Mouse (Mus musculus): Measurements from ENCODE around the gene 2310011J03Rik. TPM values are rescaled to one million over a fixed set of nuclear protein-coding genes. Genes with fewer than 3 reads are reported as not detected.

2310011J03Rik gene
- polyA plus RNA-seq, 1 experiment from 2014 or later, result 46.6 TPM

GRCm38 (mm10) chr10:80294311-80294710 is 26.0 kb downstream of the 2310011J03Rik start:
- H3K36me3 ChIP-seq (ENCODE audit: control insufficient read depth, insufficient read depth, low read length), result 0 out of 2 replicates have a peak, but pooled peaks cover 8% of the 10 kb centered on the region
- no peak overlapping the region for H3K4me2 ChIP-seq (ENCODE audit: low read depth, low read length)
- peaks cover 15% of the 10 kb centered on the region for H3K4me1 ChIP-seq (ENCODE audit: control insufficient read depth, insufficient read depth, low read length)
- no peak overlapping the region for H3K4me3 ChIP-seq (replicated peaks; ENCODE audit: low read length)
- H3K27ac ChIP-seq (ENCODE audit: low read length), result no peak overlapping the region
- WGBS, result 77% methylated on average over 4 of the region's 4 CpGs
- ATAC-seq (ENCODE audit: insufficient read depth, low FRiP score), result no peak
- H3K9me3 ChIP-seq (replicated peaks; ENCODE audit: control insufficient read depth, low read length), result no peaks in the 10 kb centered on the region
- peaks cover 16% of the 10 kb centered on the region for H3K27me3 ChIP-seq (ENCODE audit: control insufficient read depth, insufficient read depth, low read length)
- no peak overlapping the region for H3K9ac ChIP-seq (ENCODE audit: low read length)

DNA sequence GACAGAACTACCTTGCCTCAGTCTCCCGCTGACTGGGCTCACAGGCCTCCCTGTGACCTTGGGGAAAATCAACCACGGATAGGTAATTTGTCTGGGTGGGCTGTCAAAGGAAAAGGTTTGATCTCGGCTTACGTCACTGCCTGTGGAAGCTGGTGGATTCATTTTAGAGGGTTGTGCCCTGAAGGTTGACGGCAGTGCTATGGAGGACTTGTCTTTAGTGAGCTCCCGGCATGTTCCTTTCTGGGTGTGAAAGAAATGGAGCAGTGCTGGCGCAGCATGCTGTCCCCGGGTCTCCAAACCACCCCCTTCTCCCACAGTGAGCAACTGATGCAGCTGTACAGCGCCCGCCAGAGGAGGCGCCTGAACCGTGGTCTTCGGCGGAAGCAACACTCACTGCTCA is 27.0 kb downstream of the 2310011J03Rik start:
- no peak for ATAC-seq (ENCODE audit: insufficient read depth, low FRiP score)
- Histone ChIP-seq H3K36me3 (ENCODE audit: control insufficient read depth, insufficient read depth, low read length) (0 out of 2 replicates have a peak, but pooled peaks cover 8% of the 10 kb centered on the region), H3K27me3 (ENCODE audit: control insufficient read depth, insufficient read depth, low read length) (peaks cover 6% of the 10 kb centered on the region), H3K9ac (ENCODE audit: low read length) (peak overlapping the region; percentile 98), H3K9me3 (replicated peaks; ENCODE audit: control insufficient read depth, low read length) (no peaks in the 10 kb centered on the region), H3K4me3 (replicated peaks; ENCODE audit: low read length) (peak overlapping the region; percentile 90), H3K27ac (ENCODE audit: low read length) (peak overlapping the region; percentile 81), H3K4me1 (ENCODE audit: control insufficient read depth, insufficient read depth, low read length) (peaks cover 15% of the 10 kb centered on the region), H3K4me2 (ENCODE audit: low read depth, low read length) (peak overlapping the region; percentile 100)
- 18% methylated on average over 14 of the region's 14 CpGs for WGBS

DNA sequence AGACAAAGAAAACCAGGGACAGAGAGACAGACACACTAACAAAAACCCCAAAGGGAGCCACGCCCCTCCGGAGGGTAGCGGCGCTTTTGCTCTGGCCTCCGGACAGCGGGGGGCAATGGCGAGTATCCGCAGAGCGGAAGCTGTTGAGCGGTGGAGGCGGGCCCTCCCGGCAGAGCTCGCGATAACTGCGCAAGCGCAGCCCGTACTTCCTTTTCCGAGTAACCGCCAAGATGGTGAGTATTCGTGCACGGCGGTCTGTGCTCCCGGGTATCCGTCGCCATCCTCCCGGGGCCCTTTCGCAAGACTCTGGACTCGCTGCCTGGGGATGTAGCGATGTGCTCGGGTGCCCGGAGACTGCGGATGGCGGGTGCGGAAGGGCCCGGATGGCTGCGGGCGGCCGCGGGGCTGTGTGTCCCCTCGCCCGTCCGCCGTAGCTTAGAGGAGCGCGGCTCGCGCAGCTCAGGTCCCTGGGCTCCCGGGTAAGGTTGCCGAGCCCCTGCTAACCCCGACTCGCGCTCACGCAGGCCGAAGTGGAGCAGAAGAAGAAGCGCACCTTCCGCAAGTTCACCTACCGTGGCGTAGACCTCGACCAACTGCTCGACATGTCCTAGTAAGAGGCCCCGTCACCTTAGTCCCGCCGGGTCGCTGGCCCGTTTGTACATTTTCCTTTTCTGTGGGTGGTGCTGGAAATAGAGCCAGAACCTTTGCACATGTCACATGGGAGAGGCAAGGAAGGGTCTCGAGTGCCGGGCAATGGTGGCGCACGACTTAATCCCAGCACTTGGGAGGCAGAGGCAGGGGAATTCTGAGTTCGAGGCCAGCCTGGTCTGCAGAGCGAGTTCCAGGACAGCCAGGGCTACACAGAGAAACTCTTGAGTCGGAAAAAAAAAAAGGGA is 27.8 kb downstream of the 2310011J03Rik start, which contains the start of gene Rps15:
Rps15 (plus strand) TSS at position 203 of the 896 bp plus-strand sequence.
- Histone ChIP-seq H3K27ac (ENCODE audit: low read length) (peak within 1 kb of the TSS; percentile 81), H3K27me3 (ENCODE audit: control insufficient read depth, insufficient read depth, low read length) (no peaks in the 10 kb centered on the region), H3K9me3 (replicated peaks; ENCODE audit: control insufficient read depth, low read length) (no peaks in the 10 kb centered on the region), H3K9ac (ENCODE audit: low read length) (peak within 1 kb of the TSS; percentile 98), H3K36me3 (ENCODE audit: control insufficient read depth, insufficient read depth, low read length) (peaks cover 10% of the 10 kb centered on the region; the same call in 1 of the 2 replicates), H3K4me1 (ENCODE audit: control insufficient read depth, insufficient read depth, low read length) (peaks cover 15% of the 10 kb centered on the region), H3K4me2 (ENCODE audit: low read depth, low read length) (peak within 1 kb of the TSS; percentile 100), H3K4me3 (replicated peaks; ENCODE audit: low read length) (peak within 1 kb of the TSS; percentile 90)
- under 1% methylated on average over 70 of the region's 72 CpGs for WGBS
- ATAC-seq (ENCODE audit: insufficient read depth, low FRiP score), result peak; percentile 89

DNA sequence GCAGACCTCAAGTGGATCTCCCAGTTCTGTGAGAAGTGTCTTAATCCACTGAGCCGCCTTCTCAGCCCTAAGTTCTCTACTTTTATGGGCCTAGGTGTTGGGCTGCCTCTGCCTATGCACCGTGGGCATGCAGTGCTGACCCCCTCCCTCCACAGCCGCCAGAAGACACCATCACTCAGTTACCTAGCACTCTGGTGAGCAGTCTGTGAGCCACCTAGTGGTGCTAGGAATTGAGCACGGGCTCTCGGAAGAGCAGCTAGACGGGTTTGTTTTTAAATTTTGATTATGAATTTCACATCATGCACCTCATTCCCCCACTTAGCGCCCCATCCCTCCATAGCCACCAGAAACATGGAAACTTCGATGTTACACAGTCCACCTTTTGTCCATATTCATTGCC is 31.7 kb downstream of the 2310011J03Rik start:
- 64% methylated on average over 8 of the region's 8 CpGs for WGBS
- ATAC-seq (ENCODE audit: insufficient read depth, low FRiP score), result no peak
- no peaks in the 10 kb centered on the region for H3K27me3 ChIP-seq (ENCODE audit: control insufficient read depth, insufficient read depth, low read length)
- H3K9me3 ChIP-seq (replicated peaks; ENCODE audit: control insufficient read depth, low read length), result no peaks in the 10 kb centered on the region
- no peak overlapping the region for H3K4me2 ChIP-seq (ENCODE audit: low read depth, low read length)
- no peak overlapping the region for H3K4me3 ChIP-seq (replicated peaks; ENCODE audit: low read length)
- no peak overlapping the region for H3K9ac ChIP-seq (ENCODE audit: low read length)
- peaks cover 7% of the 10 kb centered on the region; the same call in 1 of the 2 replicates for H3K36me3 ChIP-seq (ENCODE audit: control insufficient read depth, insufficient read depth, low read length)
- peaks cover 8% of the 10 kb centered on the region for H3K4me1 ChIP-seq (ENCODE audit: control insufficient read depth, insufficient read depth, low read length)
- H3K27ac ChIP-seq (ENCODE audit: low read length), result 0 out of 2 replicates have a peak overlapping the region, but pooled peaks have one; percentile 19

DNA sequence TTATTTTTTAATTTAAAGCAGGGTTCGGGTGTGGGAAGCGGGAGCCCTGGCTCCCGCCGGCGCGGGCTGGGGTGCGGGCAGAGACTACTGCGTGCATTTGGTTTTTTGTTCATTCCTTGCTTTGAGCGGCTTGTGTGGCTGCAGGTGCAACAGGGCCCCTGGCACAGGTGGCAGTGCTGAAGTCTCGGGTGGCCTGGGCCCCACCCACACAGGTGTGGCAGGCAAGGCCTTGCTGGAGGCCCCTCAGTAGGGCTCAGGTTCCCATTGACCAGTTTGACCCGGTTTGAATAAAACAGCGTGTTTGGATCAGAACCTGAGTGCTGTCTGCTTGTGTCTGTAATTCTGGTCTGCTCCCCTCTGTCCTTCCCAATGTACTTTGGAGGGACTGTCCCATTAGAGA is 32.2 kb downstream of the 2310011J03Rik start:
- Histone ChIP-seq H3K36me3 (ENCODE audit: control insufficient read depth, insufficient read depth, low read length) (peaks cover 12% of the 10 kb centered on the region), H3K4me2 (ENCODE audit: low read depth, low read length) (no peak overlapping the region), H3K9ac (ENCODE audit: low read length) (no peak overlapping the region; the same call in 1 of the 2 replicates), H3K9me3 (replicated peaks; ENCODE audit: control insufficient read depth, low read length) (no peaks in the 10 kb centered on the region), H3K4me1 (ENCODE audit: control insufficient read depth, insufficient read depth, low read length) (peaks cover 8% of the 10 kb centered on the region; the same call in 1 of the 2 replicates), H3K27me3 (ENCODE audit: control insufficient read depth, insufficient read depth, low read length) (no peaks in the 10 kb centered on the region), H3K4me3 (replicated peaks; ENCODE audit: low read length) (no peak overlapping the region), H3K27ac (ENCODE audit: low read length) (0 out of 2 replicates have a peak overlapping the region, but pooled peaks have one; percentile 19)
- WGBS, result 87% methylated on average over 12 of the region's 12 CpGs
- no peak for ATAC-seq (ENCODE audit: insufficient read depth, low FRiP score)

- peaks cover 19% of the 10 kb centered on the region for H3K36me3 ChIP-seq (ENCODE audit: control insufficient read depth, insufficient read depth, low read length)
- no peak for ATAC-seq (ENCODE audit: insufficient read depth, low FRiP score)
- H3K27me3 ChIP-seq (ENCODE audit: control insufficient read depth, insufficient read depth, low read length), result no peaks in the 10 kb centered on the region
Measured at GRCm38 (mm10) chr10:80285222-80286070, 34.9 kb downstream of the 2310011J03Rik start.

DNA sequence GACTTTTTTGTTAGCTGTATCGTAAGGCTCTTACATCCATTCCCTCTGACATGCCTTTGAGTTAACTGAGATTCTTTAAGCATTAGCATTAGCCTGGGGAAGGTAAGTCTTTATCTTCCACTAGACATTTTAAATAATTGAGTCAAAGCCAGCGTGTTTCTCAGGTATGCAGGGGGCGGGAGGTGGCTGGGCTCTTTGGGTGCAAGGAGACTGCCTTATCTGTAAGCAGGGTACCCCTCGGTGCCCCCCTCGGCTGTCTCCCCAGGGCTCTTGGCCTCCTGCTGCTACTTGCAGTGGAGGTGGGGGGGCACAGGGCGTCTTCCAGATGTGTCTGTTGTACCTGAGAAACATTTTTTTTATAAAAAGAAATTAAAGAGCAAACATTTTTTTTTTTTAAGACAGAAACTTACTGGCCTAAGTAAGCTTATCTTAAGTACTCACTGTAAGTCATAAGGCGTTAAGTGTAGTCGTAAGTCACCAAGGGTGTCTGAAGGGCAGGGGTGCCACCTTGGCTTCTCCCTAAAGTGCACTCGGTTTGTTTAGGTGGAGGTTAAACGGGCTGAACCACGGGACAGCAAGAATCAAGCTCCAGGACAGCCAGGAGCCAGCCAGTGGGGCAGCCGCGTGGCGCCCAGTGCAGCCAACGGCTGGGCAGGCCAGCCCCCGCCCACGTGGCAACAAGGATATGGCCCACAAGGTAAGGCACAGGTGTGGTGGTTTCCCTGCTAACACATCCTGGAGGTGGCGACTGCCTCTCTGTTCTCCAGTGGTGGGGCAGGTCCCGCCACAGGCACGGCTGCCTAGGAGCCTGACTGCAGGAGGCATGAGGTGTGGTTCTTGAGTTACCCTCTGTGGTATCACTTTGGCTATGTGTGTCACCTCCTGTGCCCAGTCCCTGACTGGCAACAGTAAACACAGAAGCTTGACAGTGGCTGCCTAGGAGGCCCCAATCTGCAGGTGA is 37.6 kb downstream of the 2310011J03Rik start:
- H3K27me3 ChIP-seq (ENCODE audit: control insufficient read depth, insufficient read depth, low read length), result no peaks in the 10 kb centered on the region
- no peak overlapping the region for H3K4me3 ChIP-seq (replicated peaks; ENCODE audit: low read length)
- no peak overlapping the region for H3K4me2 ChIP-seq (ENCODE audit: low read depth, low read length)
- H3K9me3 ChIP-seq (replicated peaks; ENCODE audit: control insufficient read depth, low read length), result no peaks in the 10 kb centered on the region
- peak; percentile 79 for ATAC-seq (ENCODE audit: insufficient read depth, low FRiP score)
- H3K9ac ChIP-seq (ENCODE audit: low read length), result no peak overlapping the region
- WGBS, result 70% methylated on average over 20 of the region's 20 CpGs
- 0 out of 2 replicates have a peak, but pooled peaks cover 8% of the 10 kb centered on the region for H3K4me1 ChIP-seq (ENCODE audit: control insufficient read depth, insufficient read depth, low read length)
- H3K27ac ChIP-seq (ENCODE audit: low read length), result peak overlapping the region; percentile 76
- H3K36me3 ChIP-seq (ENCODE audit: control insufficient read depth, insufficient read depth, low read length), result peaks cover 26% of the 10 kb centered on the region

More at GRCm38 (mm10) chr10:80285222-80286070, 34.9 kb downstream of the 2310011J03Rik start:
- no peak overlapping the region for H3K4me3 ChIP-seq (replicated peaks; ENCODE audit: low read length)
- no peaks in the 10 kb centered on the region for H3K9me3 ChIP-seq (replicated peaks; ENCODE audit: control insufficient read depth, low read length)
- H3K4me1 ChIP-seq (ENCODE audit: control insufficient read depth, insufficient read depth, low read length), result 0 out of 2 replicates have a peak, but pooled peaks cover 8% of the 10 kb centered on the region
- no peak overlapping the region for H3K9ac ChIP-seq (ENCODE audit: low read length)
- no peak overlapping the region for H3K4me2 ChIP-seq (ENCODE audit: low read depth, low read length)
- no peak overlapping the region for H3K27ac ChIP-seq (ENCODE audit: low read length)
- WGBS, result 71% methylated on average over 15 of the region's 15 CpGs

GRCm38 (mm10) chr10:80281921-80282371 is 38.4 kb downstream of the 2310011J03Rik start:
- no peak for ATAC-seq (ENCODE audit: insufficient read depth, low FRiP score)
- no peaks in the 10 kb centered on the region for H3K27me3 ChIP-seq (ENCODE audit: control insufficient read depth, insufficient read depth, low read length)
- H3K27ac ChIP-seq (ENCODE audit: low read length), result peak overlapping the region; percentile 76
- H3K4me3 ChIP-seq (replicated peaks; ENCODE audit: low read length), result no peak overlapping the region
- H3K36me3 ChIP-seq (ENCODE audit: control insufficient read depth, insufficient read depth, low read length), result peaks cover 29% of the 10 kb centered on the region
- no peaks in the 10 kb centered on the region for H3K9me3 ChIP-seq (replicated peaks; ENCODE audit: control insufficient read depth, low read length)
- H3K4me2 ChIP-seq (ENCODE audit: low read depth, low read length), result no peak overlapping the region
- H3K9ac ChIP-seq (ENCODE audit: low read length), result no peak overlapping the region
- 0 out of 2 replicates have a peak, but pooled peaks cover 8% of the 10 kb centered on the region for H3K4me1 ChIP-seq (ENCODE audit: control insufficient read depth, insufficient read depth, low read length)
- WGBS, result 70% methylated on average over 8 of the region's 8 CpGs

All from stomach, embryonic 16.5 days (tissue).